Mouse (Mus musculus) naive thymus-derived CD4-positive, alpha-beta T cell, adult 2 months (primary cell): ENCODE data around the gene Ugt2b37.
"Not testable (repeated sequence)": the region's sequence is repeated elsewhere in the genome, so short reads cannot be mapped to it uniquely, and the experiment has no call there.

Experiments used
- DNase-seq: peaks from one replicate; pipeline ENCODE4 v3.0.0-alpha.2; 2011; ENCODE audit warnings: low read depth

The Ugt2b37 gene

DNA sequence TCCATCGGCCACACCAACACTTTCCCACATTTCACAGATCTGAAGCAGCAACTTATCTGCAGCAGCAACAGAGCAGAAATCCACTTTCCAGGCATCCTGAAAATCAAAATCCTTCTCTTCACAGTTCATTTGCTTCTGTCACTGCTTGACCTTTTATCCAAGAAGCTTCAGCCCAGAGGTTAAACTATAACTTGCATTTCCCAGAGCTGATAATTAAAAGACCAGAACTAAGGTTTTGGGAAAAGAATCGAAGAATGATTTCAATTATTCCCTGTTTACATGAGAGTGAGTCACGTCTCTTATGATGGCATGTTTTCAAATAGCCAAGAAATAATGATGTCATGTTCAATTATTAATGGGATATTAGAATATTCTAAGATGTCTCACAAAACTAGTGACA lies at the start of gene Ugt2b37:
Gene Ugt2b37 (minus strand): TSS at position 129 of the 400 bp plus-strand sequence.
- DNase-seq = not testable (repeated sequence)

DNA sequence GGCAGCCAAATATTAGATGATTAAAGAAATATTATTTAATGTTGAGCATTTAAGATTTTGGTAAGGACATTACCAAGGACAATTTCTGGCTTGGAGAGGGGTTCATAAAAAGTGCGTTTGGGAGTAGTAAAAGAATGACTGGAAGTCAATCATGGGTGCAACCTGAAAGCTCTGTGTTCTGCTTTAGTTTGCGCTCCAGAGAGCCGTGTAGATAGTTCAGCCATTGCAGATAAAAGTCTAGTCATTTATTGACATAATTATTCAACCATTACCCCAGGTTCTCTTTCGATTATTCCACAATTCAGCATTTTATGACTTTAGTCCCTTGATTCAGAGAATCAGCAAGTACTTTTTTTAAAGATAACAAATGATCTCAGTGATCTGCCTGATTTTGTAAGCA lies 31.6 kb upstream of the Ugt2b37 start:
- DNase-seq = not testable (repeated sequence)

DNA sequence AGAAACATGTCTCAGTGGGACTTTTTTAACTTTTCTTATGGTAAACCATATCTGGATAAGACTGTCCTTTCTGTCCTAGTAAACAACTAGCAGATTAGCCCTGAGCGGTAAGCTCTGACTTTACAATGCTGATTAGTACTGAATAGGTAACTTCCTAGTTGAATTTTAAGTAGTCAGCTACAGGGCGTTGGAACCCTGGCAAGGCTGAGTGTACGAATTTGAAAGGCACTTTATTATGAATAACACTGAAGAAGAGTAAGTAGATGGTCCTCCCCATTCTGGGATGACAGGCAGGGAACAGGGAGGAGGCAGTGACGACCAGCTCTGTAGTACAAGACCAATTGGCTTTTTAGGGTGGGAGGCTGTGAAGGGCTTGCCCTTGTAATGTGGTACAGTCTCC lies 21.4 kb upstream of the Ugt2b37 start:
- not testable (repeated sequence) for DNase-seq

DNA sequence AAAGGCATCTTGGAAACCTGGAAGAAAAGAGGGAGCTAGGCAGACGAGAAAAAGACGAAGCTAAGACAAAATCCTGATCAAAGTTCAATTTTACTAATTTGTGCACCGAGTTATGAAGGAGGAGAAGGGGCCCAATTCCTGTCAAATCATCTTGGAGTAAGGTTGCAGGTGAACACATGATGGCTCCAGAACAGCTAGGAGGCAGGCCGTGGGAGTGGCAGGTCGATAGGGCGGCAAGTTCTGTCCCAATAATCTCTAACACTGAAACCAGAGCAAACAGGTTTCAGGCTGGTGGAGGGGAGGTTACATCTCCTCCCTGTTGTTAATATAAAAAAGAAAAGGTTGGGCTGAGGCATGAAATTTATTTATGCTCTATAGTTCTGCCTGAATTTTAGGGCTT lies 21.0 kb upstream of the Ugt2b37 start:
- no peak for DNase-seq

DNA sequence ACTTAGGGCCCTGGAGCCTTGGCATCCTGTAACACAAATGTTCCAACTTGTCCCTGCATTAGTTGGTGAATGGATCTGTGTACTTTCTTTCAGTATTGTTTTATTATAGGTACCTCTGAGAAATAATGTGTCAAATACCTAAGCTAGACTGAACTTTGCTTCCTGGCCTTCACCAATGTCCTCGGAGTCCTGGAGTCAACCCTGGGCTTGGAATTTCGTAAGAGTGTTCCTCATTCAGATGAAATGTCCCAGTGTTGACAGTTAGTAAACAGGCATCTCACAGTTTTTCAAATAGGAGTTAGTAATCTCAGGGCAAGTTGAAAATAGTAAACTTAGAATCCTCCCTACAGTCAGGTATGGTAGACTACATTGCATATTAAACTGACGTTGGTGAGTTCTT lies 1.2 kb upstream of the Ugt2b37 start:
- no peak for DNase-seq

DNA sequence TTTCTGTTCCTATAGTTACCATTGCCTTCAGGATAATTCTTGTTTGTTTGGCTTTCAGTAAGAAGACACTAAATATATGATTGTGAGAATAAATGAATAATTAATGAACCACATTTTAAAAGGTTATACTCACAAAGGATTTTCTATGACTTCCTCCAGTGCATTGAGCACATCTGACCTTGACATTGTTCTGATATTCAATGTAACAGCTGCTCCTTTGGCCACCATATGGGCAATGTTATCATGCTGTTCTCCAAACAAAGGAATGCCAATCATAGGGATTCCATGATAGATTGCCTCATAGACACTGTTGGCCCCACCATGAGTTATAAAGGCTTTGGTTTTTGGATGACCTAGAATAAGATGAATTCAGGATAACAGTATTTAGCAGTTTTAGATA lies 12.5 kb downstream of the Ugt2b37 start:
- not testable (repeated sequence) for DNase-seq

DNA sequence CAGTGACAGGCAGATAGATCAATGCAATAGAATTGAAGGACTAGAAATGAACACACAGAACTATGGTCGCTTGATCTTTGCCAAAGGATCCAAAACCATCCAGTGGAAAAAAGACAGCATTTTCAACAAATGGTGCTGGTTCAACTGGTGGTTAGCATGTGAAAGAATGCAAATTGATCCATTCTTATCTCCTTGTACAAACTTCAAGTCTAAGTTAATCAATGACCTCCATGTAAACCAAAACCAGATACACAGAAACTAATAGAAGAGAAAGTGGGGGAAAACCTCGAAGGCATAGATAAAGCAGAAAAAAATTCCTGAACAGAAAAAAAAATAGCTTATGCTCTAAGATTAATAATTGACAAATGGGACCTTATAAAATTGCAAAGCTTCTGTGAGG lies 58.2 kb downstream of the Ugt2b37 start:
- not testable (repeated sequence) for DNase-seq
